Mouse (Mus musculus) heart, embryonic 11.5 days (tissue): ENCODE data around the gene Elmo2. TPM values are rescaled to one million over a fixed set of nuclear protein-coding genes. Genes with fewer than 3 reads are reported as not detected.

Experiments used
- ATAC-seq: fragments of 200-750 bp; cut with Nextera tagmentation; replicated peaks from 2 replicates; pipeline ENCODE4 v1.8.0; 2017; ENCODE audit warnings: moderate library complexity; ENCODE audit not compliant: insufficient number of reproducible peaks, low FRiP score, low TSS enrichment
- H3K27ac ChIP-seq: fragments of 300-500 bp; sonication (generic); 2 replicates; pipeline ENCODE4 v1.5.1; 2014; ENCODE audit warnings: mild to moderate bottlenecking, low read depth, low read length
- H3K27me3 ChIP-seq: fragments of 300-500 bp; sonication (generic); 2 replicates; pipeline ENCODE4 v1.6.1; 2014; ENCODE audit warnings: mild to moderate bottlenecking, low read length, mixed read lengths; ENCODE audit not compliant: control insufficient read depth, insufficient read depth
- H3K36me3 ChIP-seq: fragments of 300-500 bp; sonication (generic); 2 replicates; pipeline ENCODE4 v1.6.1; 2014; ENCODE audit warnings: mild to moderate bottlenecking, low read length, moderate library complexity, mixed read lengths; ENCODE audit not compliant: control insufficient read depth, insufficient read depth
- H3K4me1 ChIP-seq: fragments of 300-500 bp; sonication (generic); 2 replicates; pipeline ENCODE4 v1.6.1; 2014; ENCODE audit warnings: low read length; ENCODE audit not compliant: control insufficient read depth, insufficient read depth
- H3K4me2 ChIP-seq: fragments of 300-500 bp; sonication (generic); 2 replicates; pipeline ENCODE4 v1.6.1; 2014; ENCODE audit warnings: mild to moderate bottlenecking, moderate library complexity
- H3K4me3 ChIP-seq: fragments of 300-500 bp; sonication (generic); 2 replicates; pipeline ENCODE4 v1.5.1; 2014; ENCODE audit warnings: low read depth, low read length
- H3K9ac ChIP-seq: fragments of 300-500 bp; sonication (generic); 2 replicates; pipeline ENCODE4 v1.6.1; 2014; ENCODE audit warnings: mild to moderate bottlenecking, low read depth, low read length, moderate library complexity
- H3K9me3 ChIP-seq: fragments of 300-500 bp; sonication (generic); replicated peaks from 2 replicates; pipeline ENCODE4 v1.6.1; 2016; ENCODE audit warnings: low read length; ENCODE audit not compliant: control insufficient read depth
- WGBS: fragments of 180-500 bp; shearing (Covaris S2); extraction: QIAGEN DNeasy Blood & Tissue Kit; methylation state at CpG from one replicate; pipeline ENCODE4 v1.1.7; 2014; ENCODE audit not compliant: insufficient replicate concordance; 5-methylcytosine and 5-hydroxymethylcytosine counted together
- polyA plus RNA-seq: library from polyadenylated mRNA; unstranded; fragments of >200 nt; fragmentation: Nextera tagmentation; extraction: Ambion mirVana; gene quantifications from 2 replicates; pipeline ENCODE4 v1.2.1, GENCODE M21; 2014

The Elmo2 gene
- polyA plus RNA-seq, 1 experiment from 2014 or later: 50.6 TPM

DNA sequence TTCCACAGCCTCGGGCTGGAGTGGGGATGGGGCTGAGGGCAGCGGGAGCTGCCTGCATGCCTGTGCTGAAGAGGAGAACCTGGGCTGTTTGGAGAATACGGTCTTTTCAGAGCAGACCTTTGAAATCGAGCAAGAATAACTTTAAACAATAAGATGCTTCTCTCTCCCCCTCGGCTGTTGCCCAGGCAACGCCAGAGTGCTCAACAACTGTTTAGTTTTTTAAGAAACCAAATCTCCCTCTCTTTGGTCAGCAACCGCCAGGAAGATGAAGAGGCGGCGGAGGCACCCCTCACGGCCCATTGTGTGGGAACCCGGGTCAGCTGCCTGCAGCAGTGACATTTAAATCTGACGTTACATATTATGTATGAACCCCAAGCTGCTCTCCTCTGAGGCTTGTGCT, 59.5 kb downstream of the Elmo2 start:
- H3K9ac ChIP-seq: no peak overlapping the region
- no peak overlapping the region for H3K4me2 ChIP-seq
- no peaks in the 10 kb centered on the region for H3K9me3 ChIP-seq
- no peaks in the 10 kb centered on the region for H3K36me3 ChIP-seq
- peaks cover 32% of the 10 kb centered on the region for H3K27me3 ChIP-seq
- 33% methylated on average over 12 of the region's 12 CpGs for WGBS
- no peak overlapping the region for H3K27ac ChIP-seq
- ATAC-seq: no peak
- H3K4me1 ChIP-seq: peaks cover 7% of the 10 kb centered on the region; the same call in 1 of the 2 replicates
- H3K4me3 ChIP-seq: no peak overlapping the region

DNA sequence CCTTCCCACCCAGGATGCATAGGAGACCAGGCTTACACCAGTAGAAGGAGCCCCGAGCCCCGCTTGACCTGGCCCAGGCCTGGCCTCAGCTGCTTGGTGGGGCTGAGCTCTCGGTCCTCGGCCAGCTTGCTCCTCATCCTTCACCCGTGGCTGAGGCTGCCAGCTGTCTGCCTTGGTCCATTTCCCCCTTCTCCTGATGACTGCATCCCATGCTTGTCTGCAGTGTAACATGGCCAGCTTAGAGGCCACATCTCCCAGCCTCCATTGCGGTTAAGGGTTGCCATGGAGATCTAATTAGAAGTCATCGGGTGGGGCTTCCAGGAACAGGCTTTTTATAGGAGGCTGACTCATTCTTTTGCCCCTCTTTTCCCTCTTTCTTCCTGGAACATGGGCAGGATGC, 62.4 kb downstream of the Elmo2 start:
- H3K4me2 ChIP-seq: no peak overlapping the region
- H3K4me1 ChIP-seq: 0 out of 2 replicates have a peak, but pooled peaks cover 3% of the 10 kb centered on the region
- no peaks in the 10 kb centered on the region for H3K9me3 ChIP-seq
- peaks cover 41% of the 10 kb centered on the region for H3K27me3 ChIP-seq
- H3K36me3 ChIP-seq: no peaks in the 10 kb centered on the region
- WGBS: 68% methylated on average over 7 of the region's 7 CpGs
- H3K9ac ChIP-seq: no peak overlapping the region
- H3K4me3 ChIP-seq: no peak overlapping the region
- H3K27ac ChIP-seq: no peak overlapping the region
- no peak for ATAC-seq

DNA sequence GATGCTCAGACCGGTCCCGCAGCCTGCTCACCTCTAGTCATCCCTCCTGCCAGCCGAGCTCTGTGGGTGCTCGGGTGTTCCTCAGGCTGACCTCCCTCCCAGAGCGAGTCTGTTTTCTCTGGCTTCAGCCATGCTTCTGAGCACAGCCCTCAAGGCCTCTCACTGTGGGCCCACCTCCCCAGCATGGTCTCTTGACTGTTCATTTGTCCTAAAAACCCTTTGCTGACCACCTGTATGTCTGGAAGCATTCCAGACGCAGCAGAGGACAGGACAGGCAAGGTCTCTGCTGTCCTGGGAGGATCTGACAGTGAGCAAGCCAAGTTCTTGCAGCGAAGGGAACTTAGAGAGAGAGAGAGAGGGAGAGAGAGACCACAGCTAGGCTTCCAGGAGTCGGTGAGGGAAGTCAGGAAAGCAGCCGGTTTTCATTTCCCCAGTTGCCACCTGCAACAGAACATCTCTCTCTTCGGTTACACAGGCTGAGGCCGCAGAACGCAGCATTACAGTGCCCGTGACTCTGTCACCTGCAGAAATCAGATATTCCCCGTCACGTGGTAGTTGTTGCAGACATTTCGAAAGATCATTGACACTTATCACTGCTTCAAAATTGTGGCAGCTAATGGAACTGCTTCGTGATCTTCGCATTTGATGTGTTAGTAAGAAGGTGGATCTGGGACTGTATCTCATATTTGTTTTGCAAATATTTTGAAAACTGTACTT, 63.8 kb downstream of the Elmo2 start:
- ATAC-seq: no peak
- 0 out of 2 replicates have a peak, but pooled peaks cover 3% of the 10 kb centered on the region for H3K4me1 ChIP-seq
- H3K9ac ChIP-seq: no peak overlapping the region
- no peaks in the 10 kb centered on the region for H3K9me3 ChIP-seq
- H3K27ac ChIP-seq: no peak overlapping the region
- no peaks in the 10 kb centered on the region for H3K36me3 ChIP-seq
- H3K27me3 ChIP-seq: peaks cover 48% of the 10 kb centered on the region
- no peak overlapping the region for H3K4me3 ChIP-seq
- no peak overlapping the region for H3K4me2 ChIP-seq
- WGBS: 53% methylated on average over 18 of the region's 18 CpGs

DNA sequence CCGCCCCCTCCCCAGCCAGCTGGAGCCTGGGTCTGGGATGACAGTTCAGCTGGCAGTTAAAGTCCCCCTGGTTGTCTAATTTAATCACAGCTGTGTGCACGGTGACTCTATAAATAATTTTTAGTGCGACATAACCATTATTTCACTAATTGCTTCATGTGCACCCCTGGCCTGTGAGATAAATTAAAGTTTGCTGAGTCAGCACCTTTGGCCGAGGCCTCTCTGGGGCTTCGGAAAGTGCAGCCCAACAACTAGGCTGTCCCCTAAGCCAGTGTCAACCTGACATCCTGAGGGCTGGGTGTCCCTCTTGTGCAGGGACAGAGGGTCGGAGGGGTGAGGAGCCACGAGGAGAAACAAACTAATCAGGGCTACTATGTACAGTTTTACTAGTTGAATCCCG, 66.4 kb downstream of the Elmo2 start:
- Histone ChIP-seq H3K4me2 (no peak overlapping the region), H3K4me1 (0 out of 2 replicates have a peak, but pooled peaks cover 3% of the 10 kb centered on the region), H3K9ac (no peak overlapping the region), H3K4me3 (no peak overlapping the region), H3K27ac (no peak overlapping the region), H3K9me3 (no peaks in the 10 kb centered on the region), H3K36me3 (no peaks in the 10 kb centered on the region), H3K27me3 (peaks cover 56% of the 10 kb centered on the region)
- ATAC-seq: no peak
- WGBS: 80% methylated on average over 8 of the region's 8 CpGs

DNA sequence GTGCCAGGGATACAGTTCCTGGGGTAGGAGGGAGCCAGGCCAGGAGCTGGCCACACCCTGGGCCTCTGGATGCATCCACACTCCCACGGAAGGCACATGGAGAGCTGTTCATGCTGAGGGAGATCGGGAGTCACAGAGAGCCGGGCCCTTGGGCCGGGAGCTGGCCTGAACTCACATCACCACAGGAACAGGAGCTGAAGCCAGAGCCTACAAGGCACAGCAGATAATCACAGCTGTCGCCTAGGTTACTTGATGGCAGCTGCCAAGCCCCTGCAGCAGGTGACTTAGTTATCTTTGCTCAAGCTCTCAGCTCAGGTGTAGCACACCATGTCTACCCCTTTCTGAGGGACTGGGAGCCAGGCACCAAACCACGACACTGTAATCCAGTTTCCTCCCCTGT, 68.0 kb downstream of the Elmo2 start:
- 69% methylated on average over 6 of the region's 6 CpGs for WGBS
- Histone ChIP-seq H3K36me3 (no peaks in the 10 kb centered on the region), H3K27me3 (peaks cover 66% of the 10 kb centered on the region), H3K4me2 (no peak overlapping the region), H3K27ac (no peak overlapping the region), H3K4me1 (0 out of 2 replicates have a peak, but pooled peaks cover 3% of the 10 kb centered on the region), H3K4me3 (no peak overlapping the region), H3K9me3 (no peaks in the 10 kb centered on the region), H3K9ac (no peak overlapping the region)
- ATAC-seq: no peak

DNA sequence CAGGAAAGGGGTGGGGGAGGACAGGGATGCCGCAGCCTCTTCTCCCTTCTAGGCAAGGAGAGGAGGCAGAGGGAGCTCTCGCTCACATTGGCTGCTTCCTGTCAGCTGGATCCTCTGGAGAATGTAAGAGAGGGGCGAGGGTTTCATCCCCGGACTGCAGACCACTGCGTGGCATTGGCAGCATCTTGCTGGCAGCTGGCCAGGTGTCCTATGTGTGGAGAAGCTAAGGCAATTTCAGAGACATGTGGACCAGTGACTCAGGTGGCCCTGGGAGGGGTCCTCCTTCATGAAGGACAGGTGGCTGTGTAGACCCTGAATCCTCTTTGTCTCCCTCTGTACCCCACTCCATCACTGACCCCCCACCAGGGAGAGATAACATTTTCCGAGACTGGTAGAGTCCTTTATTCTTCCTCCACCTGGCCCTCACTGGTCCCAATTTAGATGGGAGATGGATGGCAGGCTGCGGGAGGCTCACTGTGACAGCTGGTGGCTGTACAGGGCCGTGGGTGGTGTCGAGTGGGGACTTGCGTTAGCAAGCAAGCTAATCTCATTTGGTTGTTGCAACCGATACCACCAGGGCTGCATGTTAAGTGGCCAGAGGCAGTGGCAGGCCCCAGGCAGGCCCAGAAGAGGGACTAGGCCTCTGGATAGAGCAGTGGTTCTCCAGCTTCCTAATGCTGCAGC, 69.0 kb downstream of the Elmo2 start:
- Histone ChIP-seq H3K27me3 (peaks cover 73% of the 10 kb centered on the region), H3K4me3 (no peak overlapping the region)
- WGBS: 34% methylated on average over 11 of the region's 11 CpGs

DNA sequence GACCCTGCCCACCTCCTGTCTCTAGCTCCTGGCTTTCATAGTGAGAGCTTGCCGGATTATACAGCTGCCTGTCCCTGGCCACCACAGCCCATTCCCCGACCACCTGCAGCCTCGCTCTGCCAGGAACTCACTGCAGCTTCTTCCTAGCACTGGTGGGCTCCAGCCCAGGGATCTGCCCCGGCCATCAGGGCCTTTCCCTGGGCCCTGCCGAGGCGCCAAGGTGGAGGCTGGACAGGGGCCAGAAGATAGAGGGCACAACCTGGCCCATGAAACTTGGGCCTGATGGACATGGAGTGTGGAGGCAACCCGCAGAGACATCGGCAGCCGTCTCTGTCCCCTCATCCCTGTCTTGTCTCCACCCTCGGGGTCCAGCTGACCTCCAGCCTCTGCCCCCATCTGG, 70.1 kb downstream of the Elmo2 start:
- no peak overlapping the region for H3K4me3 ChIP-seq
- 60% methylated on average over 10 of the region's 10 CpGs for WGBS
- no peak overlapping the region for H3K9ac ChIP-seq
- H3K27ac ChIP-seq: no peak overlapping the region
- ATAC-seq: no peak
- H3K9me3 ChIP-seq: no peaks in the 10 kb centered on the region
- H3K36me3 ChIP-seq: no peaks in the 10 kb centered on the region
- no peak overlapping the region for H3K4me2 ChIP-seq
- peaks cover 72% of the 10 kb centered on the region for H3K27me3 ChIP-seq
- H3K4me1 ChIP-seq: no peaks in the 10 kb centered on the region

More for the DNA sequence above, 69.0 kb downstream of the Elmo2 start:
- 0 out of 2 replicates have a peak, but pooled peaks cover 3% of the 10 kb centered on the region for H3K4me1 ChIP-seq
- no peaks in the 10 kb centered on the region for H3K36me3 ChIP-seq
- ATAC-seq: no peak
- no peak overlapping the region for H3K27ac ChIP-seq
- H3K9ac ChIP-seq: no peak overlapping the region
- no peak overlapping the region for H3K4me2 ChIP-seq
- no peaks in the 10 kb centered on the region for H3K9me3 ChIP-seq

DNA sequence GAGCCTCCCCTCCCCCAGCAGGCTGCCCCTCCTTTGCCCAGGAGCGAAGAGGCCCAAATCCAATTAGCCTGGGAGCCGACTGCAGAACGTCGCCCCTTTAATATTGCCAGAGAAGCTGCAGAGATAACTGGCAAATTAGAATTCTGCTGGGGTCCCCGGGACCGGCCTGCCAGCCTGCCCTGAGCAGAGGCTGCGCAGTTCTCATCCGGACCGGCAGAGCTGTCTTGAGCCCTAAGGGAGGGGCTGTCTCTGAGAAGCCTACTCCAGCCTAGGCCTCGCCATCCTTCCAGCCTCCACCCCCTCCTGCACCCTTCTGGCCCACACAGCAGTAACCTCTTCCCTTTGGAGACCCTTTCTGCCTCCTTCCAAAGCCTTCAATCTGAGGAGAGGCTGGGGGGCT, 72.4 kb downstream of the Elmo2 start:
- H3K27ac ChIP-seq: no peak overlapping the region
- H3K4me1 ChIP-seq: no peaks in the 10 kb centered on the region
- no peaks in the 10 kb centered on the region for H3K36me3 ChIP-seq
- H3K9me3 ChIP-seq: no peaks in the 10 kb centered on the region
- 8% methylated on average over 10 of the region's 10 CpGs for whole genome bisulfite sequencing
- H3K4me2 ChIP-seq: no peak overlapping the region
- no peak for ATAC-seq
- no peak overlapping the region for H3K9ac ChIP-seq
- H3K4me3 ChIP-seq: no peak overlapping the region
- peaks cover 79% of the 10 kb centered on the region for H3K27me3 ChIP-seq
